In genomic region chr2:151944106-151944505, GRCm38 (mm10) we compare ENCODE assay signal across 27 mouse cellular contexts. TPM values are rescaled to one million over a fixed set of nuclear protein-coding genes. Genes with fewer than 3 reads are reported as not detected.
DNase-seq lines count a peak whose midpoint lies in the region; ATAC-seq lines count a peak whose summit lies in the region.
"Had no signal": no experiment of that assay in that cellular context is flagged by ENCODE, and none has a peak within 500 bp of the region (broad histone marks: within the 10 kb centered on the region; RNA-seq: fewer than 3 reads in every experiment).

No protein-coding gene starts in this region.

- H3K4me2 ChIP-seq in kidney, embryonic 16.5 days (replicated peaks; ENCODE audit: low read depth, low read length), result no peak overlapping the region
- H3K4me2 ChIP-seq: forebrain, embryonic 15.5 days; heart, embryonic 15.5 days; hindbrain, embryonic 14.5 days; intestine, embryonic 15.5 days; limb, embryonic 12.5 days; liver, embryonic 12.5 days; midbrain, embryonic 15.5 days had no signal

- no peaks in the 10 kb centered on the region for H3K9me3 ChIP-seq in kidney, embryonic 16.5 days (ENCODE audit: low read length)
- H3K9me3 ChIP-seq: embryonic facial prominence, embryonic 10.5 days; forebrain, embryonic 15.5 days; heart, embryonic 15.5 days; intestine, embryonic 15.5 days; limb, embryonic 12.5 days; liver, embryonic 12.5 days; midbrain, embryonic 15.5 days had no signal

- no peak overlapping the region for H3K4me3 ChIP-seq in kidney, embryonic 16.5 days (ENCODE audit: low read length)
- H3K4me3 ChIP-seq: embryonic facial prominence, embryonic 10.5 days; forebrain, embryonic 15.5 days; heart, adult 2 months; heart, embryonic 15.5 days; intestine, embryonic 15.5 days; limb, embryonic 12.5 days; liver, embryonic 12.5 days; midbrain, embryonic 15.5 days had no signal

- H3K9ac ChIP-seq in kidney, embryonic 16.5 days (replicated peaks; ENCODE audit: low read length), result no peak overlapping the region
- H3K9ac ChIP-seq: forebrain, embryonic 15.5 days; heart, embryonic 15.5 days; hindbrain, embryonic 14.5 days; intestine, embryonic 15.5 days; limb, embryonic 12.5 days; liver, embryonic 12.5 days; midbrain, embryonic 15.5 days had no signal

- H3K4me1 ChIP-seq in kidney, embryonic 16.5 days (ENCODE audit: insufficient read depth, low read length), result no peaks in the 10 kb centered on the region
- H3K4me1 ChIP-seq: embryonic facial prominence, embryonic 10.5 days; forebrain, embryonic 15.5 days; heart, embryonic 15.5 days; limb, embryonic 12.5 days; liver, embryonic 12.5 days had no signal

- no peaks in the 10 kb centered on the region for H3K27me3 ChIP-seq in kidney, embryonic 16.5 days (ENCODE audit: insufficient read depth, low read length)
- H3K27me3 ChIP-seq: forebrain, embryonic 15.5 days; intestine, embryonic 15.5 days; midbrain, embryonic 15.5 days had no signal

- no peaks in the 10 kb centered on the region for H3K36me3 ChIP-seq in kidney, embryonic 16.5 days (ENCODE audit: insufficient read depth, low read length)
- H3K36me3 ChIP-seq: embryonic facial prominence, embryonic 10.5 days; forebrain, embryonic 15.5 days; heart, embryonic 15.5 days; intestine, embryonic 15.5 days; limb, embryonic 12.5 days; liver, embryonic 12.5 days; midbrain, embryonic 15.5 days had no signal

- no peak overlapping the region for H3K27ac ChIP-seq in kidney, embryonic 16.5 days (ENCODE audit: low read length)
- H3K27ac ChIP-seq: embryonic facial prominence, embryonic 10.5 days; forebrain, embryonic 15.5 days; heart, adult 2 months; heart, embryonic 15.5 days; hindbrain, embryonic 14.5 days; intestine, embryonic 15.5 days; limb, embryonic 12.5 days; liver, embryonic 12.5 days; midbrain, embryonic 15.5 days; stomach, postnatal 0 days had no signal

- WGBS in kidney, embryonic 16.5 days, result 39% methylated on average over 2 of the region's 2 CpGs

- DNase-seq in induced T-regulatory cell, adult 2 months (ENCODE audit: low read depth), result peak; percentile 30
- DNase-seq in thymus, adult 18-20 months, result peak; percentile 17 to 46
- DNase-seq in thymus, postnatal 36 days, result peak; percentile 52 to 58
- no peak for DNase-seq in kidney, postnatal 10 days
- no peak for DNase-seq in layer of hippocampus, adult 8-10 months (ENCODE audit: low spot score in 2 of 2)
- DNase-seq: adrenal gland, postnatal 25 days; cerebellum, adult 9-11 months; gastrocnemius, postnatal 10 days; heart, adult 2 months; heart, postnatal 36 days; kidney, adult 8-10 months; kidney, postnatal 25 days; lung, adult 18-20 months; lung, postnatal 10 days had no signal

- ATAC-seq in CD4-positive, CD25-positive, alpha-beta regulatory T cell, adult 4 months, result peak; percentile 81
- ATAC-seq in kidney, embryonic 16.5 days (ENCODE audit: low FRiP score, low TSS enrichment), result no peak
- ATAC-seq: forebrain, embryonic 15.5 days; intestine, embryonic 15.5 days; liver, embryonic 12.5 days; midbrain, embryonic 15.5 days had no signal

RNA-seq across cellular contexts. Expression of gene Angpt4, which starts 33.1 kb away (rescaled TPM):
- not detected for polyA plus RNA-seq in CD4-positive, CD25-positive, alpha-beta regulatory T cell, adult 4 months (2017; shearing (Covaris generic))
- under 1 TPM in 1 of 4 experiments, not detected in 3; 0.14 TPM for total RNA-seq in layer of hippocampus, adult 8-10 months (2022)
- 2.8 and 3.0 TPM in 2 replicates for polyA plus RNA-seq in kidney, embryonic 16.5 days (2015; fragmentation: Nextera tagmentation; extraction: Ambion mirVana)
- total RNA-seq: adrenal gland, postnatal 25 days; megakaryocyte-erythroid progenitor cell, adult 5-6 weeks; neutrophil, adult 5-6 weeks had no signal
- polyA plus RNA-seq: forebrain, embryonic 15.5 days had no signal

RNA-seq across cellular contexts. Expression of gene Fam110a, which starts 35.9 kb away (rescaled TPM):
- polyA plus RNA-seq in CD4-positive, CD25-positive, alpha-beta regulatory T cell, adult 4 months (2017; shearing (Covaris generic)), result 10 to 100 TPM; 16.2 to 31.3 TPM
- total RNA-seq in layer of hippocampus, adult 8-10 months (2022), result 1 to 10 TPM; 5.9 to 8.0 (median 7.2) TPM
- 32.1 and 34.9 TPM in 2 replicates for polyA plus RNA-seq in kidney, embryonic 16.5 days (2015; fragmentation: Nextera tagmentation; extraction: Ambion mirVana)

RNA-seq across cellular contexts. Expression of gene Slc52a3, which starts 52.2 kb away (rescaled TPM):
- polyA plus RNA-seq in CD4-positive, CD25-positive, alpha-beta regulatory T cell, adult 4 months (2017; shearing (Covaris generic)), result 10 to 100 TPM in 1 of 2 experiments, 1 to 10 TPM in 1; 8.6 to 16.0 TPM
- 1 to 10 TPM; 2.1 to 3.9 (median 2.1) TPM for total RNA-seq in layer of hippocampus, adult 8-10 months (2022)
- 25.2 and 28.2 TPM in 2 replicates for polyA plus RNA-seq in kidney, embryonic 16.5 days (2015; fragmentation: Nextera tagmentation; extraction: Ambion mirVana)

Comparison
In these comparisons a context has a peak if more than half of its experiments do, and no peak if none do; other contexts are left out.
1. DNase-seq: peak in induced T-regulatory cell, adult 2 months (single experiment), thymus, adult 18-20 months (2 of 2) and thymus, postnatal 36 days (2 of 2); none in kidney, postnatal 10 days (single experiment) and layer of hippocampus, adult 8-10 months (0 of 2).